Mouse (Mus musculus) mammary gland, adult 2 months (tissue): Measurements from ENCODE around the gene Vmn1r129. TPM values are rescaled to one million over a fixed set of nuclear protein-coding genes. Genes with fewer than 3 reads are reported as not detected.

Source experiments
- polyA plus RNA-seq: library from polyadenylated mRNA; depleted of rRNA; stranded (reverse); fragments of >200 nt; gene quantifications from 2 replicates; pipeline ENCODE4 v1.2.3, GENCODE M21; 2012; ENCODE audit warnings: low replicate concordance; rRNA removed

Gene Vmn1r129
- polyA plus RNA-seq: not detected in 2 replicates

DNA sequence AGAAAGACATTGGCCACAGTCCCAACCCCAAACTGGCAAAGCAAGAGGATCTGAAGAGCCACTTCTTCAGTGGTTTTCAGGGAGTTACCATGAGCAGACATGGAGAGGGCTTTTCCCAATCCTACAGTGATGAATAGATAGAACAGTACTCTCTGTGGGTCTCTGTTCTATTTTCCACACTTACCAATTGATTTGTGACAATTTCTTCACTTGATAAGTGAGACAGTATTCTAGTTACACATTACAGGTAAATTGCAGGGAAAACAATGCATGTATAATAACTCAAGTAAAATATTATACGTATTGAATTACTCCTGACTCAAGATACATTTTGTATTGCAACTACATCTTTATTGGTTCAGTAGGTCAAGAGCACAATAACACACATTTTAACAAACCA, at the start of gene Vmn1r129:
Gene Vmn1r129, minus strand, starts transcription at position 101 of the 400 bp plus-strand sequence.

DNA sequence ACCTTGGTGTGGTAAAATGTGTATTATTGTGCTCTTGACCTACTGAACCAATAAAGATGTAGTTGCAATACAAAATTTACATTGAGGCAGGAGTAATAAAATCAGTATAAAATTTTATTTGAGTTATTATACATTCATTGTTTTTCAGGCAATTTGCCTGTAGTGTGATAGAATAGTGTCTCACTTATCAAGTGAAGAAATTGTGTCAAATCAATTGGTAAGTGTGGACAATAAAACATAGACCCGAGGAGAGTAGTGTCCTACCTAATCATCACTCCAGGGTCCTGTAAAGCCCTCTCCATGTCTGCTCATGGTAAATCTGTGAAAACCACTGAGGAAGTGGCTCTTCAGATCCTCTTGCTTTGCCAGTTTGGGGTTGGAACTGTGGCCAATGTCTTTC, 12.0 kb downstream of the Vmn1r129 start, which contains the start of gene Vmn1r128:
Gene Vmn1r128, plus strand, starts transcription at position 301 of the 400 bp plus-strand sequence.

DNA sequence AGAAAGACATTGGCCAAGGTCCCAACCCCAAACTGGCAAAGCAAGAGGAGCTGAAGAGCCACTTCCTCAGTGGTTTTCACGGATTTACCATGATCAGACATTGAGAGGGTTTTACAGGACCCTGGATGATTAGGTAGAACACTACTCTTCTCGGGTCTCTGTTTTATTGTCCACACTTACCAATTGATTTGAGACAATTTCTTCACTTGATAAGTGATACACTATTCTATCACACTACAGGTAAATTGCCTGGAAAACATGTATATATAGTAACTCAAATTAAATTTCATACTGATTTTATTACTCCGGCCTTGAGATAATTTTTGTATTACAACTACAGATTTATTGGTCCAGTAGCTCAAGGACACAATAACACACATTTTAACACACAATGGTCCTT, 41.3 kb downstream of the Vmn1r129 start, which contains the start of gene Vmn1r127:
Gene Vmn1r127, minus strand, starts transcription at position 101 of the 400 bp plus-strand sequence.

Other genes with a start within 250 kb of the Vmn1r129 start
- not detected in 2 replicates for gene Vmn1r122, start 227.2 kb downstream of the Vmn1r129 start, polyA plus RNA-seq
- gene Vmn1r123, start 199.1 kb downstream of the Vmn1r129 start, polyA plus RNA-seq: not detected in 2 replicates
- not detected in 2 replicates for gene Gm5157, start 170.9 kb downstream of the Vmn1r129 start, polyA plus RNA-seq
- gene Vmn1r124, start 100.7 kb downstream of the Vmn1r129 start, polyA plus RNA-seq: not detected in 2 replicates
- gene Vmn1r125, start 89.1 kb downstream of the Vmn1r129 start, polyA plus RNA-seq: not detected in 2 replicates
- not detected in 2 replicates for gene Vmn1r126, start 59.8 kb downstream of the Vmn1r129 start, polyA plus RNA-seq
- gene Vmn1r127, start 41.4 kb downstream of the Vmn1r129 start, polyA plus RNA-seq: not detected in 2 replicates
- not detected in 2 replicates for gene Vmn1r128, start 11.9 kb downstream of the Vmn1r129 start, polyA plus RNA-seq
- gene Gm6882, start 71.5 kb upstream of the Vmn1r129 start, polyA plus RNA-seq: not detected in 2 replicates
- not detected in 2 replicates for gene Vmn1r130, start 150.5 kb upstream of the Vmn1r129 start, polyA plus RNA-seq
- gene Vmn1r131, start 184.8 kb upstream of the Vmn1r129 start, polyA plus RNA-seq: not detected in 2 replicates